Mouse (Mus musculus) hindbrain, embryonic 12.5 days (tissue): Measurements from ENCODE around the gene Mrpl34. TPM values are rescaled to one million over a fixed set of nuclear protein-coding genes. Genes with fewer than 3 reads are reported as not detected.

Experiments
- ATAC-seq: fragments of 200-750 bp; cut with Nextera tagmentation; 2 replicates; pipeline ENCODE4 v1.8.0; 2017; ENCODE audit warnings: moderate TSS enrichment; ENCODE audit not compliant: low FRiP score
- H3K27ac ChIP-seq: fragments of 300-500 bp; sonication (generic); 2 replicates; pipeline ENCODE4 v1.5.1; 2016; ENCODE audit warnings: mild to moderate bottlenecking
- H3K27me3 ChIP-seq: fragments of 300-500 bp; sonication (generic); 2 replicates; pipeline ENCODE4 v1.6.1; 2016; ENCODE audit warnings: mild to moderate bottlenecking
- H3K36me3 ChIP-seq: fragments of 300-500 bp; sonication (generic); 2 replicates; pipeline ENCODE4 v1.6.1; 2016; ENCODE audit warnings: mild to moderate bottlenecking
- H3K4me1 ChIP-seq: fragments of 300-500 bp; sonication (generic); 2 replicates; pipeline ENCODE4 v1.6.1; 2016
- H3K4me2 ChIP-seq: fragments of 300-500 bp; sonication (generic); replicated peaks from 2 replicates; pipeline ENCODE4 v1.6.1; 2016; ENCODE audit warnings: mild to moderate bottlenecking
- H3K4me3 ChIP-seq: fragments of 300-500 bp; sonication (generic); 2 replicates; pipeline ENCODE4 v1.5.1; 2016; ENCODE audit warnings: mild to moderate bottlenecking
- H3K9ac ChIP-seq: fragments of 300-500 bp; sonication (generic); 2 replicates; pipeline ENCODE4 v1.6.1; 2016; ENCODE audit warnings: mild to moderate bottlenecking, moderate library complexity
- H3K9me3 ChIP-seq: fragments of 300-500 bp; sonication (generic); replicated peaks from 2 replicates; pipeline ENCODE4 v1.6.1; 2016; ENCODE audit warnings: mild to moderate bottlenecking
- WGBS: fragments of 180-500 bp; shearing (Covaris S2); methylation state at CpG from one replicate; pipeline ENCODE4 v1.1.7; 2016; 5-methylcytosine and 5-hydroxymethylcytosine counted together
- polyA plus RNA-seq: library from polyadenylated mRNA; unstranded; fragments of >200 nt; fragmentation: Nextera tagmentation; extraction: Ambion mirVana; gene quantifications from 2 replicates; pipeline ENCODE4 v1.2.1, GENCODE M21; 2016

Gene Mrpl34
- polyA plus RNA-seq, 1 experiment from 2014 or later, result 214 TPM

DNA sequence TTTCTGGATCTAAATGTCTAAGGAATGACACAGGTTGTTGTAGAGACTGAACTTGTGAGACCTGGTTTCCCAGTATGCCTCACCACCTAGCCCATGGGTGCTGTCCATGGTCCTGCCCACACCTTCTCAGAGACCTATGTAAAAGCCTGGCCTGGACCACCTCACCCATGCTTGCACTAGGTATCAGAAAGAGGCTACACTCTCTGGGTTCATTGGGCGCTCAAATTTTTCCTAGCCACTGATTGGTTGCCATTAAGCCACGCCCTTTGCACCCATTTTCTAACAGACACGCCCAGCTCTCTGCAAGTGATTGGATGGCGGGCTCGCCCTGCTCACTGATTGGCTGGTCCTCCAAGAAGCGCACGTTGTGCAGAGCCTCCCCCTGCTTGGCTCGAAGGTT, 19.2 kb downstream of the Mrpl34 start:
- Histone ChIP-seq H3K36me3 (peaks cover 55% of the 10 kb centered on the region), H3K4me3 (no peak overlapping the region), H3K27me3 (peaks cover 10% of the 10 kb centered on the region; the same call in 1 of the 2 replicates), H3K4me2 (peak overlapping the region; percentile 63), H3K9me3 (no peaks in the 10 kb centered on the region), H3K4me1 (peaks cover 34% of the 10 kb centered on the region), H3K27ac (no peak overlapping the region), H3K9ac (no peak overlapping the region)
- ATAC-seq, result no peak
- WGBS, result 51% methylated on average over 8 of the region's 8 CpGs

GRCm38 (mm10) chr8:71484736-71485135, 20.0 kb downstream of the Mrpl34 start:
- peak overlapping the region; percentile 81 for H3K4me3 ChIP-seq
- no peaks in the 10 kb centered on the region for H3K9me3 ChIP-seq
- H3K27ac ChIP-seq, result no peak overlapping the region
- peak overlapping the region; percentile 63 for H3K4me2 ChIP-seq
- no peak for ATAC-seq
- H3K36me3 ChIP-seq, result peaks cover 47% of the 10 kb centered on the region
- 91% methylated on average over 19 of the region's 19 CpGs for WGBS
- H3K9ac ChIP-seq, result peak overlapping the region; percentile 95; the same call in 1 of the 2 replicates
- 0 out of 2 replicates have a peak, but pooled peaks cover 6% of the 10 kb centered on the region for H3K27me3 ChIP-seq
- H3K4me1 ChIP-seq, result peaks cover 42% of the 10 kb centered on the region

- peaks cover 40% of the 10 kb centered on the region for H3K36me3 ChIP-seq
- H3K4me3 ChIP-seq, result peak within 1 kb of the TSS; percentile 81
- H3K27me3 ChIP-seq, result 0 out of 2 replicates have a peak, but pooled peaks cover 6% of the 10 kb centered on the region
- peak within 1 kb of the TSS; percentile 63 for H3K4me2 ChIP-seq
- peak within 1 kb of the TSS; percentile 90 for H3K27ac ChIP-seq
- peak; percentile 84 for ATAC-seq
- H3K4me1 ChIP-seq, result peaks cover 44% of the 10 kb centered on the region
- 6% methylated on average over 56 of the region's 58 CpGs for WGBS
- no peaks in the 10 kb centered on the region for H3K9me3 ChIP-seq
- peak within 1 kb of the TSS; percentile 95 for H3K9ac ChIP-seq
Observed at GRCm38 (mm10) chr8:71485142-71486135, 20.7 kb downstream of the Mrpl34 start, which contains the start of gene Ano8. TSS of gene Ano8 (minus strand) at chr8:71485963.

DNA sequence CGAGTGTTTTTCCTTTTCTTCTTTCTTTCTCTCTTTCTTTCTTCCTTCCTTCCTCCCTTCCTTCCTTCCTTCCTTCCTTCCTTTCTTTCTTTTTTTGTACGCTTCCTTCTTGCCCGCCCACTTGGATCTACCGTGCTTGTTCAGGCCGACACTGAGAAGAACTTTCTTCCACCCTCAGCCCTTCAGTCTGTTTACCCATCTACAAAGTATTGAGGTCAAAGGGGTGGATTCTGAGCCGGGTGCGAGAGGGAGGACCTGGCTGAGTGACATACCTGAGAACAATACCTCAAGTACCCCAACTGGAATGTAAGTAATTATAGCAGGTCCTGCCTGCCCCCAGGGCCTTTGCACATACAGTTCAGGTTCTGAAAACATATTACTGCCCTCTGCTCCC, 21.4 kb downstream of the Mrpl34 start:
- WGBS, result 16% methylated on average over 7 of the region's 7 CpGs
- no peak for ATAC-seq
- H3K9ac ChIP-seq, result peak overlapping the region; percentile 95
- 0 out of 2 replicates have a peak, but pooled peaks cover 1% of the 10 kb centered on the region for H3K27me3 ChIP-seq
- H3K27ac ChIP-seq, result peak overlapping the region; percentile 90
- peak overlapping the region; percentile 63 for H3K4me2 ChIP-seq
- no peaks in the 10 kb centered on the region for H3K9me3 ChIP-seq
- H3K4me3 ChIP-seq, result peak overlapping the region; percentile 81
- H3K4me1 ChIP-seq, result peaks cover 37% of the 10 kb centered on the region
- peaks cover 40% of the 10 kb centered on the region for H3K36me3 ChIP-seq

- H3K4me3 ChIP-seq, result peak within 1 kb of the TSS; percentile 85
- peak; percentile 17; the same call in 1 of the 2 replicates for ATAC-seq
- H3K9ac ChIP-seq, result peak within 1 kb of the TSS; percentile 87
- peak within 1 kb of the TSS; percentile 79 for H3K27ac ChIP-seq
- H3K27me3 ChIP-seq, result no peaks in the 10 kb centered on the region
- peak within 1 kb of the TSS; percentile 100 for H3K4me2 ChIP-seq
- WGBS, result under 1% methylated on average over 33 of the region's 33 CpGs
- H3K4me1 ChIP-seq, result peaks cover 33% of the 10 kb centered on the region
- H3K9me3 ChIP-seq, result no peaks in the 10 kb centered on the region
- H3K36me3 ChIP-seq, result peaks cover 40% of the 10 kb centered on the region
Observed at GRCm38 (mm10) chr8:71487691-71488445, 23.1 kb downstream of the Mrpl34 start, which contains the start of gene Gtpbp3. TSS of gene Gtpbp3 (plus strand) at chr8:71488103.

DNA sequence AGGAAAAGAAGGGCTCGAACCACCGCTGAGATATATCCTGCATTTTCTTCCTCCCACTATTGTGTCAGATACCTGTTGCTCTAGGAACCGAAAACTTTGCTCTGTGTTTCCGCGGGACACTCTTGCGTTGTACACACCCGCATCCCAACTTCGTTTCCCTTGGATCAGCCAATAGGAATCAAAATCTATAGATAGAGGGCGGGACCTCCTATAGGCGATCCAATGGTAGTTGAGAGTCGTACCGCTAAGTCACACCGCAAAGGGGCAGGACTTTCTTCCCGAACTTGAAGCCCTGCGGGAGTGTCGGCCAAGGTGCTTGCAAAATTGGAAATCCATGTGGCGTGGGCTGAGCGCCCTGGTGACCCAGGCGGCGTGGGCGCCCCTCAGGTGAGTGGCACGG, 23.7 kb downstream of the Mrpl34 start:
- Histone ChIP-seq H3K4me2 (peak overlapping the region; percentile 100), H3K27ac (peak overlapping the region; percentile 79; the same call in 1 of the 2 replicates), H3K9me3 (no peaks in the 10 kb centered on the region), H3K36me3 (peaks cover 38% of the 10 kb centered on the region), H3K27me3 (no peaks in the 10 kb centered on the region), H3K4me3 (peak overlapping the region; percentile 85), H3K9ac (peak overlapping the region; percentile 87), H3K4me1 (peaks cover 33% of the 10 kb centered on the region)
- WGBS, result under 1% methylated on average over 22 of the region's 22 CpGs
- ATAC-seq, result peak; percentile 72

DNA sequence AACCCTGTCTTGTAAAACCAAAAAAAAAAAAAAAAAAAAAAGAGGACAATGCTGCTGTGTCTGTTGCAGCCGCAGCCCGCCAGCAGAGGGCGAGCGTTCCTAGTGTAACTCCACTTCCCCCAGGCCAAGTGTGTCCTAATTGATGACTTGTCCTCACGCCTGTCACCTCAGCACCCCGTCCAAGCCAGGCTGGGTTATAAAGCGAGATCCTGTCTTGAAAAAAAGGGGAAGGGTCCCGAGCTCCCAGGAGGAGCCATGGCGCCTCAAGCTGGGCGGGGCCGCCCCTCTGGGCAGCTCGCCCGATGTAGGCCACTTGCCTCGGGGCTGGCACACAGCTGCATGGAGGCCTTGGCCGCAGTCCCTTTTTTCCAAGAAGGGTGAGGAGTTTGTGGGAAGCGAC, 30.3 kb downstream of the Mrpl34 start:
- Histone ChIP-seq H3K9ac (no peak overlapping the region), H3K36me3 (peaks cover 32% of the 10 kb centered on the region), H3K27me3 (no peaks in the 10 kb centered on the region), H3K4me3 (no peak overlapping the region), H3K27ac (no peak overlapping the region), H3K9me3 (no peaks in the 10 kb centered on the region), H3K4me2 (no peak overlapping the region), H3K4me1 (peaks cover 26% of the 10 kb centered on the region)
- 31% methylated on average over 16 of the region's 16 CpGs for WGBS
- ATAC-seq, result peak; percentile 63

GRCm38 (mm10) chr8:71495811-71496210, 31.1 kb downstream of the Mrpl34 start:
- 88% methylated on average over 5 of the region's 5 CpGs for WGBS
- ATAC-seq, result no peak

DNA sequence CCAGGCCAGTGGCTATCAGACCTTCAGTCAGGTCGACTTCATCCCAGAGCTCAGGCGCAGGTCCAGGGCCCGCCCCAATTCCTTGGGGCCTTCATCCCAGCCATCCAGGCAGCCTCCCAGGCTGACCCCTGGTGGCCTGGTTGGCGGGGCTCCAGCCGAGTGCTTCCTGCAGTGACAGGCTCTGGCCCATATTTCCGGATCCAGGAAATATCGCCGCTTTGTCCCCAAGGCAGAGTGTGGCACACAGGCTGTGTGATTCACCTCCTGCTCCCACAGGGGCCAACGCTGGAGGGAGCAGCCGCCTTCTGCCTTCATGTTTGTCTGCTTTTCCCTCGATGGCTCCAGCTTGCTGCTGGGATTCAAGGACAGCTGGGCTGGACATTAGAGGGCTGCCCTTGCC, 31.7 kb downstream of the Mrpl34 start:
- Histone ChIP-seq H3K27ac (0 out of 2 replicates have a peak overlapping the region, but pooled peaks have one; percentile 37), H3K4me3 (no peak overlapping the region), H3K36me3 (peaks cover 23% of the 10 kb centered on the region), H3K27me3 (no peaks in the 10 kb centered on the region), H3K9me3 (no peaks in the 10 kb centered on the region), H3K4me2 (no peak overlapping the region), H3K4me1 (peaks cover 26% of the 10 kb centered on the region), H3K9ac (no peak overlapping the region)
- ATAC-seq, result no peak
- 44% methylated on average over 11 of the region's 11 CpGs for WGBS

More at GRCm38 (mm10) chr8:71495811-71496210, 31.1 kb downstream of the Mrpl34 start:
- Histone ChIP-seq H3K27me3 (no peaks in the 10 kb centered on the region), H3K27ac (peak overlapping the region; percentile 37; the same call in 1 of the 2 replicates), H3K4me3 (no peak overlapping the region), H3K9me3 (no peaks in the 10 kb centered on the region), H3K9ac (no peak overlapping the region), H3K4me2 (no peak overlapping the region), H3K4me1 (peaks cover 26% of the 10 kb centered on the region), H3K36me3 (peaks cover 28% of the 10 kb centered on the region)

- Histone ChIP-seq H3K9ac (no peak overlapping the region), H3K4me3 (no peak overlapping the region), H3K9me3 (no peaks in the 10 kb centered on the region), H3K27me3 (no peaks in the 10 kb centered on the region), H3K4me1 (peaks cover 26% of the 10 kb centered on the region), H3K27ac (no peak overlapping the region), H3K36me3 (peaks cover 17% of the 10 kb centered on the region), H3K4me2 (no peak overlapping the region)
- no peak for ATAC-seq
- 88% methylated on average over 1 of the region's 1 CpGs for WGBS
Observed at GRCm38 (mm10) chr8:71497077-71497645, 32.4 kb downstream of the Mrpl34 start.

DNA sequence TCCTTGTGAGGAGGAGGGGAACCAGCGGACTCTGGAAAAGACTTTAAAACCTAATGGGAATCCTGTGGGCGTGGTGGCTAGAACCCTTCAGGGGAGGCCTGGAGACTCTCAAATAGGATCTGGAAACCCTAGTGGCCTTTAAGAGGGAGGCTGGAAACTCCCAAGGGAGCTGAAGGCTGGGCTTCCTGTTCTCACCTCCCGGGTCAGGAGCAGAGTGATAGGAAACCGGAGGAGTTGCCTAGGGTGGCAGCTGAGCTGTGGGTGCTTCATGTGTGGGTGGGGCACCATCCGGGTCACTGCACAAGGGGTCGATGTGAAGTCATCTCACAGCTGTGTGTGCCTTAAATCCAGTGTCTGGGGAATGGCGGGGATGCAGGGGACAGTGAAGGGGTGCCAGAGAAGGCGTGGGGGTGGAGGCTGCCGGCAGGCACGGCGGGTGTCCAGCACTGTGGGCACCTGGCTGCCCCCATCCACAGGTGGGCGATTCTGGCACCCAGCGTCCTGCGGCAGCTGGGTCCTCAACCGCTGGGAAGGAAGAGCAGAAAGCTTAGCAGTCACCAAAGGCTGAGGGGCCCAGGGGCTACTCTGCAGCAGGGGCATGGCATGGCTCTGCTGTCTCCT, 33.2 kb downstream of the Mrpl34 start:
- peaks cover 26% of the 10 kb centered on the region for H3K4me1 ChIP-seq
- ATAC-seq, result no peak
- no peaks in the 10 kb centered on the region for H3K27me3 ChIP-seq
- 0 out of 2 replicates have a peak overlapping the region, but pooled peaks have one; percentile 24 for H3K9ac ChIP-seq
- peaks cover 8% of the 10 kb centered on the region for H3K36me3 ChIP-seq
- WGBS, result 30% methylated on average over 12 of the region's 15 CpGs
- no peak overlapping the region for H3K27ac ChIP-seq
- H3K9me3 ChIP-seq, result no peaks in the 10 kb centered on the region
- no peak overlapping the region for H3K4me2 ChIP-seq
- H3K4me3 ChIP-seq, result no peak overlapping the region
